Mouse (Mus musculus) spleen, postnatal 4 days (tissue): ENCODE measurements around the gene Snx30.

ENCODE experiments used
- DNase-seq, 2 experiments: peaks; one replicate each; pipeline ENCODE4 v3.0.0; 2022; ENCODE audit warnings: low spot score in 2 of 2

The Snx30 gene

DNA sequence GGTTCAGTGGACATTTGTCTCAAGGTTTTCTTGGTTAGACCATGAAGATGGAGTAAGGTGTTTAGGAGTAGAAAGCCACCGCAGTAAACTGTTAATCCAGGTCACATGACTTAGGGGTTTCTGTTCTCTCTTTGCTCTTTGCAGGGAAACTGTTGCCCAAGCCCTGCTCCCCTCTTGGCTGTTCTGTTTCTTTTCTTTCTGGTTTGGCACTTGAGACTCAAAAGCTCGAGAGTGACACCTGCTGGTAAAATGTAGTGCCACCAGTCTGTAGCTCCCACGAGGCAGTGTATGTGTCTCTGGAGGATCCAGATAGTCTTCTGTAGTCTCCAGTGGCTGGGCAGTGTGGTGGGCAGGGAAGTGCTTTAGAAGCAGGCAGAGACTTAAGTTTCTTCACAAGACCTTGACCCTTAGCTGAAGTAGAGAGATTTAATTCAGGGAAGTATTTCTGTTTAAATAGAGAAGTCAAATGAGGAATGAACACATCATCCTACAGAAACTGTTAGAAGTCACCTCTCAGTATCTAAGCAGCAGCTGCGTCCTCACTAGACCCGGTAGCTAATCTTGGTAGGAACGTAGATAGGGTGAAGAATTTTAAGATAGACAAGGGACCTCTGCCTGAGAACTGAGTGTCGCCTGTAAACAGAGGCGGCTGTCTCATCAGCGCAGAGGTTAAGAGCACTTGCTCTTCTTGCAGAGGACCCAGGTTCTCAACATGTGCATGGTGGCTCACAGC is 65.4 kb downstream of the Snx30 start:
- DNase-seq, result peak; percentile 73 to 87

- no peak for DNase-seq
Measured at GRCm38 (mm10) chr4:59873240-59873639, 67.6 kb downstream of the Snx30 start.

- DNase-seq, result no peak
Measured at GRCm38 (mm10) chr4:59873830-59874229, 68.2 kb downstream of the Snx30 start.

GRCm38 (mm10) chr4:59876570-59876969 is 70.9 kb downstream of the Snx30 start:
- no peak for DNase-seq

DNA sequence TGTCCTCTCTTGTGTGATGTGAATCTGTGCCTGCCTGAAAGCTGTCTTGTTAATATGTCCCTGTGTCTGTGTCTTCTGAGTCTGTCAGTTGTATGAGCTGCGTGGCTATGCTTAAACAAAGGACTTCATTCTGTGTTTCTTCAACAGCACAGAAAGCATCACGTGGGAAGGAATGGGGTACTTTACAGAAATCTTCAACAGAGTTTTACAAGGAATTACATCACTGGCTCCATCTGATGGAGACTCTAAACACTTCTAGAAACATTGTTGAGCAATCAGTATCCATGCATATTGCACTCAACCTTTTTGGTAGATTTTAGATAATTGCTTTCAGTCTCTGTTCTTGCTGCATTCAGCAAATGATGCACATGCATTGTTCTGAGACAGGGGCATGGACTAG is 71.4 kb downstream of the Snx30 start:
- no peak for DNase-seq

- DNase-seq, result no peak
Measured at GRCm38 (mm10) chr4:59878595-59878994, 73.0 kb downstream of the Snx30 start.

- no peak for DNase-seq
Measured at GRCm38 (mm10) chr4:59879444-59879843, 73.8 kb downstream of the Snx30 start.

DNA sequence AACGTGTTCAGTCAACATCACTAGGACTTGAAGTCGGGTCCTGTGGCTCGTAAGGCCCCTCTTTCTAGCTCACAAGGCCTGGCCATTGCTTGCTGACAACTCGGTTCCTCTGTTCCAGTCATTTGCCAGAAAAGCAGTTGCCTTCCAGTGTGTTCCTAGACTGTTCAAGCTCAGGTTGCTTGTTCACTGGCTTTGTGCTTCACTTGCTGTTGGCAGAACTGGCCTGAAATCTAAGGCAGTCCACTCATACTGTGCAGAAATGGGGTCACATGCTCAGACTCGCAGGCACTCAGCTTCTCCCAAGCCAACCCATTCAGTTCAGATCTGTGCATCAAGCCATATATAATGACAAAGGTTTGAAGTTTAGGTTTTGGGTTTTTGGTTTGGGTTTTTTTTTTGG is 75.1 kb downstream of the Snx30 start:
- no peak for DNase-seq

- no peak for DNase-seq
Measured at GRCm38 (mm10) chr4:59881210-59881609, 75.6 kb downstream of the Snx30 start.

- DNase-seq, result no peak
Measured at GRCm38 (mm10) chr4:59884136-59884696, 78.6 kb downstream of the Snx30 start.

GRCm38 (mm10) chr4:59886281-59886680 is 80.6 kb downstream of the Snx30 start:
- DNase-seq, result no peak

GRCm38 (mm10) chr4:59887011-59887410 is 81.4 kb downstream of the Snx30 start:
- no peak for DNase-seq

GRCm38 (mm10) chr4:59888014-59888413 is 82.4 kb downstream of the Snx30 start:
- DNase-seq, result no peak

- DNase-seq, result no peak
Measured at GRCm38 (mm10) chr4:59890086-59890600, 84.5 kb downstream of the Snx30 start.

DNA sequence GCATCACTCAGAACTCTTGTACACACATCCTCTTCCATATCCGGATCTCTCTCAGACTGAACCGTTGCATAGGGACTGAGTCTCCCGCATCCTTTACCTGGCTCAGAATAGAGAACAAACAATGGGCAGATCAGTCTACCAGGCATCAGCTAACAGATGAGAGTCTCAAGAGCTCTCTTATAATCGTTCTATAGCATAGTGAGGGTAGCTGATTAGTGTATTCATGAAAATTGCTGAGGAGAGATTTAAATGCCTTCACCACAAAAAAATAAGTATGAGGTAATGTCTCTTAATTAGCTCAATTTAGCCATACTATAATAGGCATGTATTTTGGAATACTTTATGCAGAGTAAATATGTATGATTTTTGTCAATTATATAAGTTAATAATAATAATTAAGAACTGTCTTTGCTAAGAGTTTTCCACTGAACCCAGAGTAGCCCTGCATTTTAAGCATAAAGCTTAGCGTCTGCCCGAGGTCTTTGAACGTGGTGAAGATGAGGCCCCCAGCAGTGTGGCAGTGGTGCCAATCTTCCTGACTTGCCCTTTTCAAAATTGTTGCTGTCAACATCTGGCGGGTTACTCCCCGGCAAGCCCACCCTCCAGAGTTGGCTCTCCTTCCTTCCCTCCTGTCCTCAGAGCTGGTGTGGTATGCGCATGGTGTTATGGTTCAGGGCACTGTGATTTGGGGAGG is 86.2 kb downstream of the Snx30 start:
- DNase-seq, result no peak

DNA sequence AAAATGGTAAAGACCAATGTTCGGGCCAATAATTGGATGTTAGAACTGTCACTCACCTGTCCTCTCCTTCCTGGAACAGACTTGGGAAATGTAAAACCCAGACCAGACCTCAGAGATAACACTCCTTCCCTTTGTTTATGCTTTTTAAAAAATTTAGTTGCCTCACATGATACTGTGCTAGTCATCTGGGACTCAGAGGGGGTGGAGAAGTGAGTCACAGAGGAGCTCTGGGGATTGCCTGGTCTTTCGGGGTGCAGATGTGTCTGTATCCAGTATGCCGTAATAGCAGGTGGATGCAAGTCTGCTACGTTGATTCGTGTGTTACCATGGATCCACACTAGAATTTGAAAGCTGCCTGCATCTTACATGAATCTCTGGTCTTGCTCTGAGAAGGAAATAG is 87.1 kb downstream of the Snx30 start:
- no peak for DNase-seq

- no peak for DNase-seq
Measured at GRCm38 (mm10) chr4:59894415-59894814, 88.8 kb downstream of the Snx30 start.

DNA sequence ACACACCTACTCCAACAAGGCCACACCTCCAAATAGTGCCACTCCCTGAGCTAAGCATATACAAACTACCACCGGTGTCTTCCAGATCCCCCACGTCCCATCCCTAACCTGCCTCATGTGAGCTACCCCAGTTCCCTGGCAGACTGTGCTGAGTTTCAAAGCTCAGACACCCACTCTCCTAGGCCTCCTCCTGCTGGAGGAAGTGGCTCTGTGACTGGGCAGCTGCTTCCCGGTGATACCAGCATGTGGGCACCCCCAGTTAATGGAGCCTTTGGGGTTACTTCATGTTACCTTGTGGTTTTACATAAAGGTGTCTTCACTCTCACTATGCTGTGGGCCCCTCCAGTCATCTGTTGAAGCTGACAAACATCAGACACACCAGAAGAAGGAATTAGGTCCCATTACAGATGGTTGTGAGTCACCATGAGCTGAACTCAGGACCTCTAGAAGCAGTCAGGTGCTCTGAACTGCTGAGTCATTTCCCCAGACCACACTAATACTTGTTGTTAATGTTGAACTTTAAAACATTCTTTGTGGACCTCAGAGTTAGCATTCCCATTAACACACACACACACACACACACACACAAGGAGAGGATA is 89.4 kb downstream of the Snx30 start:
- no peak for DNase-seq

DNA sequence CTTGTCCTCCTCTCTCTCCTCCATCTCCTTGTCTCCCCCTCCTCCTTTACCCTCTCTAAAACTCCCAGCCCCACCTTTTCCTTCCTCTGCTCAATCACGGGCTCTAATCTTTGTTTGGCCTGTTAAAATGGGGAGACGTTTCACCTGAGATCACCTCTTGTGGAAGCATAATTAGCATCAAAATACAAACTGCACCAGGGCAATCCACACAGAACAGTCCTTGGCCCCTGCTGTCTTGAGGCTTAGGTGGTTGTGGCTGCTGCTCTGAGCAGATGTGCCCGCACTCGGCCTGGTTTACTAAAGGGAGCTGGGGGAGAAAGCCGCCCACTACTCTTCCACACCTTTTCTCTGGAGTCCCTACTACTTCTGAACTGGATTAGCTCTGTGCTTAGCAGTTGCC is 90.4 kb downstream of the Snx30 start:
- no peak for DNase-seq

DNA sequence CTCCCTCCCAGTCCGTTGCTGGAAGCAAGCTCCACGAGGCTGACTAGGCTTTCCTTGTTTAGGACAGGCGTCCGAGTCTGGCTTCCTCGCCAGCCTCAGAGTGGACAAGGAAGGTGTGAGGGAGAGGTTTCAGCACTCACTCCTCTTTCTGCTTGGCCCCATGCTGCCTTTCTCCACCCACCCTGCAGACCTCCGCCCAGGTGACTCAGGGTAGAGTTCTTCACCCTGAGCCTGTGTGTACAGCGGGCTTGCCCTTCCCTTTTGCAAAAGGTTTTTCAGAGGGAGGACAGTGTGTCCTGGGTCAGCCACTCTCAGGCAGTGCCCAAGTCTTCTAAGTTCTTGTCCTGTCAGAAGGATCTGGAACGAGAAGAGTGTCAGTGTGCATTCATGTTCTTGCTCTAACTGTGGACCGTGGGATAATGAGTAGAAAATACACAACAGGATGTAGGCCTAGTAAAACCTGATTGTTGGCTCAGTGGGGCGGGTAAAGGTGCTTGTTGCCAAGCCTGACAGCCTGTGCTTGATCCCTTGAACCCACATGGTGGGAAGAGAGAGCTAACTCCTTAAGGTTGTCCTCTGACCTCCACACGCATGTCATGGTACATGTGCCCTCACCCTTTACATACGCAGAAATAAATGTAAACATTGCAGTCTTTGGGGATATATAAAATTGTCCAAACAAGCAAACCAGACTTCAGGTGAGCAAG is 92.3 kb downstream of the Snx30 start:
- no peak for DNase-seq

- no peak for DNase-seq
Measured at GRCm38 (mm10) chr4:59898521-59898919, 92.9 kb downstream of the Snx30 start.

DNA sequence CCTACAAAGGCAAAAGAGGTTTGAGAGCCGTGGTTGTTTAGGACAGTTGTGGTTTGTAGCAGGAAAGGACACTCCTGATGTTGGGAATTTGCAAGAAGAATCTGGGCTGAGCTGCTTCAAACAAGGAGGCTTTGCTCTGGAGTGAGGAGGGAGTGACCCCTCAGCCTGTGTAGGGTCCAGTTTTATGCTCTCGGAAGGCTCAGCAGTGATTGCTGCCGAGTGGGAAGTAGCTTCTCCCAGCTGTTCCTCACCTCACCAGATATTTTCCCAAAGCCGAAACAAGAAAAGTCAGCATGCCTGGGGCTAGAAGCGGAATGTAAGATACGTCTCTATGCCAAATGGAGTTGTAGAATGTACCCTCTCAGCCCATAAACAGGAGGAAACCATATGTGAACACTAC is 96.2 kb downstream of the Snx30 start:
- DNase-seq, result no peak
